Mouse (Mus musculus) thymus, adult 2 months (tissue): Measurements from ENCODE around the gene Stn1. TPM values are rescaled to one million over a fixed set of nuclear protein-coding genes. Genes with fewer than 3 reads are reported as not detected.

Source experiments
- DNase-seq: peaks from one replicate; pipeline ENCODE4 v3.0.0; 2021
- H3K27ac ChIP-seq: fragments of 200-500 bp; 2 replicates; pipeline ENCODE4 v1.5.1; 2012; ENCODE audit warnings: low read length, control low read depth; ENCODE audit not compliant: control insufficient read depth, insufficient read depth
- H3K27me3 ChIP-seq: fragments of 200-500 bp; 2 replicates; pipeline ENCODE4 v1.6.1; 2012; ENCODE audit warnings: mild to moderate bottlenecking, low read length, moderate library complexity, mixed read lengths; ENCODE audit not compliant: control insufficient read depth, insufficient read depth
- H3K36me3 ChIP-seq: fragments of 200-500 bp; 2 replicates; pipeline ENCODE4 v1.6.1; 2012; ENCODE audit warnings: mild to moderate bottlenecking, low read length, moderate library complexity; ENCODE audit not compliant: control insufficient read depth, insufficient read depth
- H3K4me1 ChIP-seq: fragments of 200-500 bp; replicated peaks from 2 replicates; pipeline ENCODE4 v1.6.1; 2012; ENCODE audit warnings: low read length; ENCODE audit not compliant: control insufficient read depth, insufficient read depth
- H3K4me3 ChIP-seq: fragments of 200-500 bp; 2 replicates; pipeline ENCODE4 v1.5.1; 2012; ENCODE audit warnings: mild to moderate bottlenecking, low read length, control low read depth, moderate library complexity; ENCODE audit not compliant: control insufficient read depth, insufficient read depth
- CTCF ChIP-seq: fragments of 200-500 bp; IDR thresholded peaks from 2 replicates; pipeline ENCODE4 v1.5.1; 2012; ENCODE audit warnings: mild to moderate bottlenecking, control low read depth, low read length, moderate library complexity, borderline replicate concordance; ENCODE audit not compliant: control insufficient read depth, poor library complexity, insufficient read depth; ENCODE audit errors: extremely low read depth
- POLR2A ChIP-seq: fragments of 200-500 bp; IDR thresholded peaks from 2 replicates; pipeline ENCODE4 v1.6.1; 2012; ENCODE audit warnings: mild to moderate bottlenecking, low read length, control low read depth, moderate library complexity; ENCODE audit not compliant: control insufficient read depth, poor library complexity, insufficient read depth; ENCODE audit errors: extremely low read depth
- WGBS: fragments of 180-500 bp; shearing (Covaris S2); methylation state at CpG from one replicate; pipeline ENCODE4 v1.1.7; 2018; 5-methylcytosine and 5-hydroxymethylcytosine counted together
- polyA plus RNA-seq: library from polyadenylated mRNA; depleted of rRNA; stranded (reverse); fragments of >200 nt; gene quantifications from 2 replicates; pipeline ENCODE4 v1.2.3, GENCODE M21; 2012

Gene Stn1
- polyA plus RNA-seq, 1 experiment: 24.8 TPM

DNA sequence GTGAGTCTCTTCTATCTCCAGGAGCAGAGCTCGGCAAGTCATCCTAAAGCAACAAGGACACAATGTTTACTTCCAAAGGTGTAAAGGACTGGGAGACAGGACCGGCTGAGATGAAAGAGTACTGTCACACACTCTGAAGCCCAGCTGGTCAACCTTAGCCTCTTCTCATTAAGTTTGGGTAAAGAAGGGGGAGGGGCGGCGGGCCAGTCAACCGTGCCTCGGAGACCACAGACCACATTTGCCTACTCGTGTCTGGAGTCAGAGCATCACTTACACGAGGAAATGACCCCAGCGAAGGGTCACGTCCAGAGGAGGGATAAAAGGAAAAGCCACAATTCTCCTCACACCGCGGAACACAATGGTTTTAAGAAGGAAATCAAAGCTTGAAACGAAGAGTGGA, 74.1 kb downstream of the Stn1 start:
- H3K27ac ChIP-seq: no peak overlapping the region
- DNase-seq: no peak
- H3K4me3 ChIP-seq: peak overlapping the region; percentile 73
- H3K4me1 ChIP-seq: peaks cover 35% of the 10 kb centered on the region
- H3K36me3 ChIP-seq: no peaks in the 10 kb centered on the region
- WGBS: 3% methylated on average over 13 of the region's 13 CpGs
- TF ChIP-seq CTCF (no peak), POLR2A (no peak)
- no peaks in the 10 kb centered on the region for H3K27me3 ChIP-seq

DNA sequence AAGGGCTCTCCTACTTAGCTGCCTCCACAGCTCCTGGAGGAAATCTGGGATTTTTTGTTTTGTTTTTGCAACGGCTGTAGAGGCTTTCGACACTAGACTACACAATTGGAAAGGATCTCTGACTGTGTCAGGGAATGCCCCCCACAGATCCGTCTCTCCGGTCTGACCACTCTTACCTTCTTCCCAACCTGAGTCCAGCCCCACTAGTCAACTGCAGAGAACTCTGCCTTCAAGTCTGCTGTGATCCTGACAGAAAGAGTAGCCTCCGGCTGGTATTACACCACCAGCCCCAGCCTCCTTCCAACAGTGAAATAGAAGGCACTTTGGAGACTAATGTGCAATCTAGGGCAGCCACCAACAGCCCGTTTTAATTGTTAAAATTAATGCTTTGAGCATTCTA, 74.6 kb downstream of the Stn1 start:
- TF ChIP-seq CTCF: no peak
- no peak for TF ChIP-seq POLR2A
- H3K4me1 ChIP-seq: peaks cover 39% of the 10 kb centered on the region
- WGBS: 82% methylated on average over 6 of the region's 6 CpGs
- H3K36me3 ChIP-seq: no peaks in the 10 kb centered on the region
- no peak for DNase-seq
- H3K27me3 ChIP-seq: no peaks in the 10 kb centered on the region
- no peak overlapping the region for H3K4me3 ChIP-seq
- H3K27ac ChIP-seq: no peak overlapping the region

DNA sequence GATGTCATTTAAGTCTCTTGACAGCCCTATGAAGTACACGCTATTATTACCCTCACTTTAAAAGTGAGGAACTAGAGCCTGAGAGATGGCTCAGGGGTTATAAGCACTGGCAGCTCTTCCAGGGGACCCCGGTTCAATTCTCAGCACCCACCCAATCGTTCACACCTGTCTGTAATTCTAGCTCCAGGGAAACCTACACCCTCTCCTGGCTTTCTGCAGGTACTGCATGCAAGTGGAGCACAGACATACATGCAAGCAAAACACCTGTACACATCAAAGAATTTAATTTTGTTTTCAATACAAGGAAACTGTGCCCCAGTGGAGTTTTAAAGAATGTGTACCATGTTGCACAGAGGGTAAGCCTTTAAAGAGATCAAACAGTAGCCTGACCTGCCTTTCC, 75.5 kb downstream of the Stn1 start:
- WGBS: 96% methylated on average over 3 of the region's 3 CpGs
- H3K36me3 ChIP-seq: no peaks in the 10 kb centered on the region

DNA sequence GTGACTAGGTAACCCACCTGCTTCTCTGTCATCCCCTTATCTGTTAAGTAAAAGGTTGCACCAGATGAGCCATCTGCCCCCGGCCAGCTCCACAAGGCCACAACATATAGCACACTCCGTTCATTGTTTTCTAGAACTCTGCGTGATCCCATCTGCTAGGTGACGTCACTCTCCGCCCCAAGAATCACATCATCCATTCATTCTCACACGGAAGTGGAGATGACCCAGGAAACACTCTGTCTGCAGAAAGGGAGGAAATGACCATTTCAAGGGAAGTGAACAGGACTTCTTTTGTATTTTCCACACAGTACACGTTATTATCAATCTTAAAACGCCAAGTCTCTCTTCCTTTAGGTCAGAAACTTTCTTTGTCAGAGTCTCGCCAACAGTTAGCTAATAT, 75.9 kb downstream of the Stn1 start:
- DNase-seq: no peak
- 95% methylated on average over 9 of the region's 9 CpGs for WGBS

More for the DNA sequence above, 75.5 kb downstream of the Stn1 start:
- TF ChIP-seq POLR2A (no peak), CTCF (no peak)
- no peak for DNase-seq
- H3K27ac ChIP-seq: no peak overlapping the region
- H3K4me3 ChIP-seq: no peak overlapping the region
- peaks cover 47% of the 10 kb centered on the region for H3K4me1 ChIP-seq
- H3K27me3 ChIP-seq: no peaks in the 10 kb centered on the region

DNA sequence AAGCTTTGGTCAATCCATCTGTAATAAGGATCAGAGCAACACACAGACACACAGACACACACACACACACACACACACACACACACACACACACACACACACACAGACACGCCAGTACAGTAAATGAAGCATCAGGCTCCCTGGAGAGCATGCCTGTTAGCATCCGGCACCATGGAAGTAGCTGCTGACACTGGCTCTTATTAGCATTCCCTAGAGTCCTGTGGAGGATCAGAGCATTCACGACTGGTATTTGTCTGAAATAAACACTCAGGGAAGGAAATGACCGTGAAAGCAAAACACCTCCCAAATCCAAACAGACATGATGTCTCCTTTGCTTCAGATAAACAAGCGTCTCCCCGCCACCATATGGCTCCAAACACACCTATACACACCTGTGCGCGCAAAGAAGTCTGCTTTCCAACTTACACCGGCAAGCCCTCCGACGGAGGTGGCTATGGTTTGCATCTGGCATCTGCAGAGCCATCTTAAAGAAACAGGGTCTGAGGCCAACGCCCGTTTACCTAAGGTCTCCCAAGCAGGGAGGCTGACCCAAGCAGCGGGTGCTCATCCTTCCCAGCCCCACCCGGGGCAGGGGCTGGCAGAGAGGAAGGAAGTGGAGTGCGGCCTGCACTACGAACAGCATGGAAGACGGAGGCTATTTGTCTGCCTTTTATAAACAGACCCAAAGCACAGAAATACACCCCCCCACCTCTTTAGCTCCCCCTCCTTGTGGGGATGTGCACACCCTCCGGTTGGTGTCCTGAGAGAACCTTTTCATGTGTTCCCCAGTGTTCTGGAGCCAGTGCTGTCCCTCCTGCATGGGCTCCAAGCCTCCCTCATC, 77.0 kb downstream of the Stn1 start:
- H3K27me3 ChIP-seq: no peaks in the 10 kb centered on the region
- no peak overlapping the region for H3K27ac ChIP-seq
- no peak overlapping the region for H3K4me3 ChIP-seq
- TF ChIP-seq POLR2A (no peak), CTCF (no peak)
- no peak for DNase-seq
- peaks cover 54% of the 10 kb centered on the region for H3K4me1 ChIP-seq
- H3K36me3 ChIP-seq: no peaks in the 10 kb centered on the region
- WGBS: 63% methylated on average over 19 of the region's 19 CpGs

More for the DNA sequence above, 75.9 kb downstream of the Stn1 start:
- no peak for TF ChIP-seq POLR2A
- TF ChIP-seq CTCF: no peak
- Histone ChIP-seq H3K27me3 (no peaks in the 10 kb centered on the region), H3K4me3 (no peak overlapping the region), H3K27ac (no peak overlapping the region), H3K36me3 (no peaks in the 10 kb centered on the region), H3K4me1 (peaks cover 47% of the 10 kb centered on the region)

DNA sequence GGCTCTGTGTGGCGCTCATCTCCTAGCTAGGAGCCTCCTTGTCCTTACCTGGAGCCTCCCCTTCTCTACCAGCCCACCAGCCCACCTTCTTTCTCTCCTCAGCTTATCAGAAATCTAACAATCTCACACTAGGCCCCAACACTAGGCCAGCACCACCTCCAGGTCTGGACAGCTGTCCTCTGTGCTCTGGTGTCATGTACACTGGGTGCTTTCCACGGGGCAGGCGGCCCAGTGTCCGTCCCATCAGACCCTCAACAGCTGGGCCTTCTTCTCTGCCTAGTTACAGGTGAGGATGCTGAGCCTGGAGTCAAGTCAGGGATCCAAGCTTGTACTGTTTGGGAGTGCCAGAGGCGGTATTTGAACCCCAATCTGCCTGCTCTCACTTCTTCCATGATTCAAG, 78.1 kb downstream of the Stn1 start:
- Histone ChIP-seq H3K36me3 (no peaks in the 10 kb centered on the region), H3K27me3 (no peaks in the 10 kb centered on the region), H3K4me1 (peaks cover 59% of the 10 kb centered on the region), H3K27ac (no peak overlapping the region), H3K4me3 (no peak overlapping the region)
- TF ChIP-seq CTCF (no peak), POLR2A (no peak)
- DNase-seq: no peak
- 91% methylated on average over 5 of the region's 5 CpGs for WGBS
